Mouse (Mus musculus): ENCODE results near the gene Btnl2.

The Btnl2 gene

GRCm38 (mm10) chr17:34347606-34348308 is 6.9 kb upstream of the Btnl2 start:
- intact Hi-C loops (cut with DNase I), result loop anchor here (1.0 kb wide), 1 partner anchor 97 kb away; no protein-coding TSS in a partner anchor

- intact Hi-C loops (cut with DNase I), result no loop called here
These were observed 5.2 kb upstream of the Btnl2 start for GRCm38 (mm10) chr17:34349429-34349828.

- intact Hi-C loops (cut with DNase I), result no loop called here
These were observed 318 bp downstream of the Btnl2 start for GRCm38 (mm10) chr17:34354940-34355339.

DNA sequence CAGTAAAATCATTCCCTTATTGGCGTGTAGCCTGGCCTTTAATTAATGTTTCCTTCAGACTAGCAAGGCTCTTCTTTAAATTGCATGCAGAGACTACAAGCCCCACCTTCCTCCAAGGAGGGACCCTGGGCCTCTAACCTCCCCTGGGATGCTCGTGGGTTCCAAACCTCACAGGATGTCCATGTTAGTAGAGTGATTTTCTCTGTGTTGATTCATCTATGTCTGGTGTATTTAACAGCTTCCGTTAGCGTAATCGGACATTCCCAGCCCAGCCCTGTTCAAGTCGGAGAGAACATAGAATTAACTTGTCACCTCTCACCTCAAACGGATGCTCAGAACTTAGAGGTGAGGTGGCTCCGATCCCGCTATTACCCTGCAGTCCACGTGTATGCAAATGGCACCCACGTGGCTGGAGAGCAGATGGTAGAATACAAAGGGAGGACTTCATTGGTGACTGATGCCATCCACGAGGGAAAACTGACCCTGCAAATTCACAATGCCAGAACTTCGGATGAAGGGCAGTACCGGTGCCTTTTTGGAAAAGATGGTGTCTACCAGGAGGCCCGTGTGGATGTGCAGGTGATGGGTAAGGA is 8.4 kb downstream of the Btnl2 start:
- intact Hi-C loops (cut with DNase I), result no loop called here

- intact Hi-C loops (cut with DNase I), result no loop called here
These were observed 9.2 kb downstream of the Btnl2 start for GRCm38 (mm10) chr17:34363676-34364310.

- intact Hi-C loops (cut with DNase I), result no loop called here
These were observed 10.4 kb downstream of the Btnl2 start for GRCm38 (mm10) chr17:34365031-34365430.

GRCm38 (mm10) chr17:34370563-34370962 is 15.9 kb downstream of the Btnl2 start:
- intact Hi-C loops (cut with DNase I), result no loop called here

GRCm38 (mm10) chr17:34373055-34373709 is 18.6 kb downstream of the Btnl2 start:
- intact Hi-C loops (cut with DNase I), result no loop called here

DNA sequence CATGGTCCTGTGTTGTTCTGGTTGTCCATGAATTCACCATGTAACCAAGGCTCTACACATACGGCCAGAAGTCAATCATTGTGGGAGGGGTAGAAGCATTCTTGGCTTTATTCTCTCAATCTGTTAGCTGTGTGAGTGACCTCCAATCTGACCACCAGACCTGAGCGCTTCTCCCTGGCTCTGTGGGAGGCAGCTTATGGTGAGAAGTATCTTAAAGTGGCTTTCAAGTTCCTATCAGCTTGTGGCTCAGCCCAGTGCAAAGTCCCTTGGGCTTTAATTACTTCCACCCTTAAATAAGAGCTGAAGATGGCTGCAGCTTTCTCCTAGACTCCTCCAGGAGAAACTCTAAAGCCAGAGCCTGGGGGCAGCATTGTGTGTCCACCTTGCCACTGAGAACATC is 22.2 kb downstream of the Btnl2 start, which contains the start of gene Btnl1:
Gene Btnl1 (plus strand): TSS at position 286 of the 400 bp plus-strand sequence.
- intact Hi-C loops (cut with DNase I), result loop anchor here (5.0 kb wide), 1 partner anchor 40 kb away; no protein-coding TSS in a partner anchor

- intact Hi-C loops (cut with DNase I), result loop anchor here (5.0 kb wide), 1 partner anchor 40 kb away; no protein-coding TSS in a partner anchor
These were observed 23.0 kb downstream of the Btnl2 start for GRCm38 (mm10) chr17:34377450-34378209.

DNA sequence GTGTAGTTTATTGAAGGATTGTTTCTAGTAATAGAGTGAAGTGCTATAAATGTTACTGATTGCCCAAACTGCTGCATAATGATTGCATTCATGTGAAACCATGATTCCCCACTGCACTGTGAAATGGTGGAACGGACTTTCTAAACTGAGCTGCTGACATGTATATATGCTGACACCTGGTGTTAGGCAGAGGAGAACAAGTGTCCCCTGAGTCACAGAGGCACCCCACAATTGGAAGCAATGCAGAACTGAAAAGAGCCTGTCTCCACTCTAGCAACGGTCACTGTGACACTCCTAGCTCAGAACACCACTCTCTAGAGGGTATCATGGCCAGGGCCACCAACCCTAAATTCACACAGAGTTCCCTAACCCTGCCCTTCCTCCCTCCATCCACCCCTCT is 24.1 kb downstream of the Btnl2 start:
- intact Hi-C loops (cut with DNase I), result loop anchor here (5.0 kb wide), 1 partner anchor 39 kb away; no protein-coding TSS in a partner anchor

GRCm38 (mm10) chr17:34379451-34379850 is 24.8 kb downstream of the Btnl2 start:
- intact Hi-C loops (cut with DNase I), result loop anchor here (5.0 kb wide), 1 partner anchor 38 kb away; no protein-coding TSS in a partner anchor

DNA sequence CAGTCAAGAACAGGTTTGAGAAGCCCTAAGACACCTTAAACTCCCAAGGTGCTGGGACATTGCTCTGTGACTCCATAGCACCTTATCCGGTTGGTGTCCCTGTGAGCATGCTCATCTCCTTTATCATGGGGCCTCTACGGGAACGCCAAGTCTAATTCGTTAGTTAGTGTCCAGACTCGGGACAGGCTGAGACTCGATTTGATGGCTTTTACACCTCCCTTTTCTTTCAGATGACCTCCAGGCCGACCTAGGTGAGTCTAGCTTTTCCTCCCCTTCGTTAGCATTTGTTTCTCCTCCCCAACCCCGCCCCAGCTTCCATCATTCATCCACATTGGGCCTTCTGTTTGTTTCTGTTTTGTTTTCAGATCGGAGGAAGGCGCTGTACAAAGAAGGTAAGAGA is 27.3 kb downstream of the Btnl2 start:
- intact Hi-C loops (cut with DNase I), result no loop called here

DNA sequence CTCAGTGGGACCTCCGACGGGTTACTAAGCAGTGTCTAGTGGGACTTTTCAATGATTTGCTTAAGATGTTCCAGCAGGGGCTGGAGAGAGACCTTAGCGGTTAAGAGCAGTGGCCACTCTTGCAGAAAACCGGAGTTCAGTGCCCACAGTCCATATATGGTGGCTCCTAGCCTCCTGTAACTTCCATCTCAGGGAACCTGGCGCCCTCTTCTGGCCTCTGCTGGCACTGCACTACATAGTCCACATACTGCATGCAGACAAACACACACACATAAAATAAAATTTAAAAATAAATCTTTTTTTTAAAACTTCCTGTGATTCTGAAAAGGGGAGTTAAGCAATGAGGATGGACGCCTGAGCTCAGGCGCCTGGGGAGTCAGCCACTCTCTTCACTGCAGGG is 28.6 kb downstream of the Btnl2 start:
- intact Hi-C loops (cut with DNase I), result no loop called here

GRCm38 (mm10) chr17:34384699-34385098 is 30.1 kb downstream of the Btnl2 start:
- intact Hi-C loops (cut with DNase I), result no loop called here

DNA sequence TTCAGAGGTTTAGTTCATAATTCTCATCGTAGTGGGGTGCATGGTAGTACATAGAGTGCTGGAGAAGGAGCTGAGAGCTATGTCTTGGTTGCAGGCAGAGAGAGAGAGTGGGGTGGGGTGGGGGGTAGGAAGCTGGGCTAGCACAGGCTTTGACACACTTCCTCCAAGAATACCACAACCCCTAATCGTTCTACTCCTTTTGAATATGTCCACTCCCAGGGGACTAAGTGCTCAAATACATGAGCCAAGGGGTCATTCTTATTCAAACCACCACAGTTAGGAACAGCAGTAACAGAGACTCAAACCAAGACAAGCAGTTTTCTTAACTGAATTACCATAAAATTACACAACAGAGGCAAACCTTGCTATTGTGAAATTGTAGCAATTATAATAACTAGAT is 32.0 kb downstream of the Btnl2 start:
- intact Hi-C loops (cut with DNase I), result no loop called here

GRCm38 (mm10) chr17:34388513-34388912 is 33.9 kb downstream of the Btnl2 start:
- intact Hi-C loops (cut with DNase I), result loop anchor here (1.0 kb wide), 1 partner anchor 23 kb away; no protein-coding TSS in a partner anchor

DNA sequence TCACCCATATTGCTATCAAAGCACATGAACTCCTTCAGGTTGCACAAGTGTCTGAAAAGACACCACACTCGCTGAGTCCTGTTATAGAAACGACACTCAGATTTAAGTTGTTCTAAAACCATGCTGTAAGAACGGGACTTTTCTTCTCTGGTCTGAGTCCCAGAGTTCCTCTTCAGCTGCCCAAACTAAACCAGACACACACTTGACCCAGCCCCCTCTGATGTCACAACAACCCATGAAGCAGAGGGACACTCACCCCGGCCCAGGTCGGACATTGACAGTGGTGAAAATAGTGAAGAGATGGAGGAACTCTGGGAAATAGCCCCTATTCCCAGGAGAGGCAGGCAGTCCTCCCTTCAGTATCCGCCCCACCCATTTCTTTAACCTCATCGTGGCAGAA is 36.9 kb downstream of the Btnl2 start:
- intact Hi-C loops (cut with DNase I), result no loop called here

DNA sequence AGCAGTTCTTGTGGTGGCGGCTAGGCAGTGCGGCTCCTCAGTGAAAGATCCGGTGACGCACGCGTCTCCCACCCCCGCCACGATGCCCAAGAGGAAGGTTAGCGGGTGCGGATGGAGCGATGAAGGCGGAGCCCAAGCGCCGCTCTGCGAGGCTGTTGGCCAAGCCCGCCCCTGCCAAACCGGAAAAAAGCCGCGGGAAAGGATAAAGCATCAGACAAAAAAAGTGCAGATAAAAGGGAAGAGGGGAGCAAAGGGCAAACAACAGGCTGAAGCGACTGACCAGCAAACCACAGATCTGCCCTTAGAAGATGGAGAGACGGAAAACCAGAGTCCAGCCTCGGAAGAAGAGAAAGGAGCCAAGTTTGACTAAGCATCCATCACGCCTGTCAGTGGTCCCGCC is 37.7 kb downstream of the Btnl2 start:
- intact Hi-C loops (cut with DNase I), result no loop called here

- intact Hi-C loops (cut with DNase I), result no loop called here
These were observed 42.7 kb downstream of the Btnl2 start for GRCm38 (mm10) chr17:34397357-34397756.
